Mouse (Mus musculus) forebrain, embryonic 11.5 days (tissue): ENCODE measurements around the gene Pou5f2. TPM values are rescaled to one million over a fixed set of nuclear protein-coding genes. Genes with fewer than 3 reads are reported as not detected.

ENCODE experiments used
- ATAC-seq: fragments of 200-750 bp; cut with Nextera tagmentation; replicated peaks from 2 replicates; pipeline ENCODE4 v1.8.0; 2017; ENCODE audit warnings: moderate TSS enrichment; ENCODE audit not compliant: low FRiP score
- DNase-seq: peaks from one replicate; pipeline ENCODE4 v3.0.0-alpha.2; 2017; ENCODE audit warnings: low spot score
- H3K27ac ChIP-seq: fragments of 300-500 bp; sonication (generic); 2 replicates; pipeline ENCODE4 v1.5.1; 2014; ENCODE audit warnings: low read depth, low read length
- H3K27me3 ChIP-seq: fragments of 300-500 bp; sonication (generic); 2 replicates; pipeline ENCODE4 v1.6.1; 2014; ENCODE audit warnings: mild to moderate bottlenecking, low read length, mixed read lengths; ENCODE audit not compliant: control insufficient read depth, insufficient read depth
- H3K36me3 ChIP-seq: fragments of 300-500 bp; sonication (generic); 2 replicates; pipeline ENCODE4 v1.6.1; 2014; ENCODE audit warnings: mild to moderate bottlenecking, low read length, moderate library complexity, mixed read lengths; ENCODE audit not compliant: control insufficient read depth, insufficient read depth
- H3K4me1 ChIP-seq: fragments of 300-500 bp; sonication (generic); replicated peaks from 2 replicates; pipeline ENCODE4 v1.6.1; 2014; ENCODE audit warnings: low read length, mixed read lengths; ENCODE audit not compliant: control insufficient read depth, insufficient read depth
- H3K4me2 ChIP-seq: fragments of 300-500 bp; sonication (generic); 2 replicates; pipeline ENCODE4 v1.6.1; 2014; ENCODE audit warnings: low read depth, mild to moderate bottlenecking, low read length, moderate library complexity, mixed read lengths; ENCODE audit not compliant: severe bottlenecking
- H3K4me3 ChIP-seq: fragments of 300-500 bp; sonication (generic); 2 replicates; pipeline ENCODE4 v1.5.1; 2014; ENCODE audit warnings: low read depth, low read length
- H3K9ac ChIP-seq: fragments of 300-500 bp; sonication (generic); 2 replicates; pipeline ENCODE4 v1.6.1; 2014; ENCODE audit warnings: low read length
- H3K9me3 ChIP-seq: fragments of 300-500 bp; sonication (generic); 2 replicates; pipeline ENCODE4 v1.6.1; 2016; ENCODE audit warnings: low read length, mixed read lengths; ENCODE audit not compliant: control insufficient read depth
- WGBS: fragments of 180-500 bp; shearing (Covaris S2); extraction: QIAGEN DNeasy Blood & Tissue Kit; methylation state at CpG from one replicate; pipeline ENCODE4 v1.1.7; 2014; 5-methylcytosine and 5-hydroxymethylcytosine counted together
- polyA plus RNA-seq: library from polyadenylated mRNA; unstranded; fragments of >200 nt; fragmentation: Nextera tagmentation; extraction: Ambion mirVana; gene quantifications from 2 replicates; pipeline ENCODE4 v1.2.1, GENCODE M21; 2014

Gene Pou5f2
- polyA plus RNA-seq: 1.6 and 1.9 TPM in 2 replicates

DNA sequence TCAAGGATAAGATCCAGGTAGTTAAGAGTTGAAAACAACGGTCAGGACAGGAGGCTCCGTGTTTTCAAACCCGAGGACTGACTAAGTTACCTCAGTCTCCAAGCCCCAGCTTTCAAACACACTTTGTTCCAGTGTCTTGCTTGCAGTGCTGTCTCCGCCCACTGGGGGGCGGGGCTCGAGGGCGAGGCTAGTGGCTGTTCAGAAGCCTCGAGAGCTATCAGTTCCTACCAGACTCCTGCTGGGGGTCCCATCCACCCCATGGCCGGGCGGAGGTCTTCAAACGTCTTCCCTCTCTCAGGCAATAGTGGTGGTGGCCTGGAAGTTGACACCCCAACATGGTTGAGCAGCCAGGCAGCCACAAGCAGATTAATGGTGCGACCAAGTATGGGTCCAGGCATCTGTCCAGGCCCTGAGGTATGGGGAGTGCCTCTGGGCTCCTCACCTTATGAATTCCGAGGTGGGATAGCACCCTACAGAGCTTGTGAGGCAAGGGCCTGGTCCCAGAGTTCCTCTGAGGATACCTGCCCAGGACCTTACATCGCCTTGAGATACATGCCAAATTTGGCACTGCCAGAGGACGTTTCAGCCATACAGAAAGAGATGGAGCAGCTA is at the start of gene Pou5f2:
Gene Pou5f2, plus strand, starts transcription at position 220 of the 612 bp plus-strand sequence.
- H3K9ac ChIP-seq: no peak within 1 kb of the TSS
- H3K9me3 ChIP-seq: no peaks in the 10 kb centered on the region
- ATAC-seq (peak; percentile 39; the same call in 1 of the 2 replicates), DNase-seq (no peak)
- H3K4me2 ChIP-seq: no peak within 1 kb of the TSS
- no peaks in the 10 kb centered on the region for H3K4me1 ChIP-seq
- no peaks in the 10 kb centered on the region for H3K27me3 ChIP-seq
- no peaks in the 10 kb centered on the region for H3K36me3 ChIP-seq
- H3K27ac ChIP-seq: no peak within 1 kb of the TSS
- 69% methylated on average over 15 of the region's 15 CpGs for WGBS
- no peak within 1 kb of the TSS for H3K4me3 ChIP-seq

DNA sequence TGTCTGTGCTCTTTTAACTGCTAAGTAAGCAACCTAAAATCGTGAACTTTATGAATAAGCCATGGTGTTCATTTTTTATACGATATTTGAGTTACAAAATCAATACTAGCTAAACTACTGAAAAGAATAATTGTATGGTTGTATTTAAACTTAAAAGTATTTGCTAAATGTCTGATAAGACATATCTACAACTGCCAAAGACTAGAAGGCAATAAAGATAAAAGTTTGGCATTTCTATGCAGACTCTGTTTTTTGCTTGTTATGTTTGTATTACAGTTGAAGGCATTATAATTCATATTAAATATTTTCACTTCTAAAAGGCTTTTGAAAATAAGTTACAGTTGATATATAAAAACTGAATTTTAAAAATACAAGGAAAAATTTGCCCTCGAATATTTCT is 48.5 kb upstream of the Pou5f2 start:
- DNase-seq: no peak
- no peaks in the 10 kb centered on the region for H3K9me3 ChIP-seq
- no peak overlapping the region for H3K4me2 ChIP-seq
- H3K27ac ChIP-seq: no peak overlapping the region
- no peaks in the 10 kb centered on the region for H3K27me3 ChIP-seq
- H3K4me1 ChIP-seq: no peaks in the 10 kb centered on the region
- no peak overlapping the region for H3K9ac ChIP-seq
- no peak overlapping the region for H3K4me3 ChIP-seq
- no peaks in the 10 kb centered on the region for H3K36me3 ChIP-seq
- 83% methylated on average over 3 of the region's 3 CpGs for WGBS
- ATAC-seq: no peak

DNA sequence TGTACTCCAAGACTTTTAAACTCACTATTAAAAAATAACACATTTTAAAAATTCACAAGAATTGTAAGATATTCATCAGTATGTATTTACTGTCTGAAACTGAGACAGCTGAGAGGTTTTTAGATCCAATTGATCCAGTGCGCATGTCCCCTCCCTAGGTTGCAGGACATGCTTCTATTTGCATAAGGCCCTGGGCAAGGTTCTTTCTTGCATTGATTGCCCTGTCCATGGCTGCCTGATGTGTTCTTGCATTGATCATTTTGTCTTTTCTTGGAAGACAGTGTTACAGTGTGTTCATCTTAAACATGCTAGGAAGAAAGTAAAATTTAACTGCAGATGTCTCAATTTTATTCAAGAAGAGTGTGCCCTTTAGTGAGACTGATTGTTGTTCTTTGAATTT is 47.6 kb upstream of the Pou5f2 start:
- Histone ChIP-seq H3K36me3 (no peaks in the 10 kb centered on the region), H3K27me3 (no peaks in the 10 kb centered on the region), H3K9ac (no peak overlapping the region), H3K4me1 (no peaks in the 10 kb centered on the region), H3K27ac (no peak overlapping the region), H3K4me2 (no peak overlapping the region), H3K4me3 (no peak overlapping the region), H3K9me3 (no peaks in the 10 kb centered on the region)
- DNase-seq (no peak), ATAC-seq (peak; percentile 38; the same call in 1 of the 2 replicates)
- WGBS: 64% methylated on average over 1 of the region's 1 CpGs

DNA sequence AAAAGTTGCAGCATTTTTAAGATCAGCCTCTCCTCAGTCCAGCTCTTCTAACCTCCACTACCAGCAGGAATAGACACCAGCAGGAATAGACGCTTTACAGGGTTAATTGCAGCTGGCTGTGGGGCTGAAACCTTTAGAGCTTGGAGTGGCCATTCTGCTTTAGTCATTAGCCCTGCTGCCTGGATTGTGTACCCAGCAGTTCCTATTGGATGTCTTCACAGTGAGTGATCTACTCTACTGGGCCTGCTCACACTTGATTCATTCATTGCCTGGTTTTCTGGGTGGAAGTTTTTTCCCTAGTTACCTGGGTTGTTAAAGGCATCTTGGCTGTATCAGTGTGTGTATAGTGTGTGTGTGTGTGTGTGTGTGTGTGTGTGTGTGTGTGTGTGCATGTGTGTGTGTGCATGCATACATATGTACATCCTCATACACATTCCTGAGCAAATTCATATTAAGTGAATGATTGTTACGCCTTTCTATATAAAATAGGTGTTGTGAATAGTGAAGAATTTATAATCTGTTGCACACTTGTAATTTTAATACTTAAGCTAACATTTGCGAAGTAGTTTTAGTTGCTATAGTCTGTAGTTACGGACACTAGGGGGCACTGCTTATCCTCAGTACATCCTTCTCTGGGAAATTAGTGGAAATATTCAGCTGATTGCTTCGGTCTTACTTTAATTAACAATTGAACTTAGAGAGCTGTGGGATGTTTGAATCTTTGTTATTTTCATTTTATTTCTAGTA is 42.4 kb upstream of the Pou5f2 start:
- Histone ChIP-seq H3K4me3 (no peak overlapping the region), H3K9ac (no peak overlapping the region), H3K4me1 (no peaks in the 10 kb centered on the region), H3K27ac (peak overlapping the region; percentile 51; the same call in 1 of the 2 replicates), H3K36me3 (no peaks in the 10 kb centered on the region), H3K9me3 (no peaks in the 10 kb centered on the region), H3K27me3 (no peaks in the 10 kb centered on the region), H3K4me2 (no peak overlapping the region)
- DNase-seq (peak; percentile 52), ATAC-seq (peak; percentile 88)
- WGBS: 20% methylated on average over 5 of the region's 5 CpGs

DNA sequence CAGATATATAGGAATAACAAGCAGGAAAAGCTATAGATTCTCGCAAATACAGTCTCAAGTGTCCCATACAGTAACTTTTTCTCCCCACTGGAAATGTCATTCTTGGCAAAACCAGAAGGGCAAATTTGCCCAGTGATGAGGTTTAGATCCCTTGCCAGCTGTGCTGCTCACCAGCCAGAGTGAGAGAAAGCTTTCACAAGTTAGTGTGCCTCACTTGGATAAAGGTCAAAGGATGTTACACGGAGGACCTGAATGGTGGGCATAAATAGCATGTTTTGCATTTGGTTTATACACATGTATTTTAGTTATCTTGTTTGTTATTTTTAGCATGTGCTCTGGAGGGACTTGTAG is 41.9 kb upstream of the Pou5f2 start:
- H3K9ac ChIP-seq: no peak overlapping the region
- 0 out of 2 replicates have a peak overlapping the region, but pooled peaks have one; percentile 41 for H3K27ac ChIP-seq
- no peak overlapping the region for H3K4me2 ChIP-seq
- H3K9me3 ChIP-seq: no peaks in the 10 kb centered on the region
- 60% methylated on average over 2 of the region's 2 CpGs for WGBS
- no peaks in the 10 kb centered on the region for H3K4me1 ChIP-seq
- no peak for DNase-seq
- ATAC-seq: no peak
- no peaks in the 10 kb centered on the region for H3K27me3 ChIP-seq
- H3K4me3 ChIP-seq: no peak overlapping the region
- H3K36me3 ChIP-seq: no peaks in the 10 kb centered on the region

DNA sequence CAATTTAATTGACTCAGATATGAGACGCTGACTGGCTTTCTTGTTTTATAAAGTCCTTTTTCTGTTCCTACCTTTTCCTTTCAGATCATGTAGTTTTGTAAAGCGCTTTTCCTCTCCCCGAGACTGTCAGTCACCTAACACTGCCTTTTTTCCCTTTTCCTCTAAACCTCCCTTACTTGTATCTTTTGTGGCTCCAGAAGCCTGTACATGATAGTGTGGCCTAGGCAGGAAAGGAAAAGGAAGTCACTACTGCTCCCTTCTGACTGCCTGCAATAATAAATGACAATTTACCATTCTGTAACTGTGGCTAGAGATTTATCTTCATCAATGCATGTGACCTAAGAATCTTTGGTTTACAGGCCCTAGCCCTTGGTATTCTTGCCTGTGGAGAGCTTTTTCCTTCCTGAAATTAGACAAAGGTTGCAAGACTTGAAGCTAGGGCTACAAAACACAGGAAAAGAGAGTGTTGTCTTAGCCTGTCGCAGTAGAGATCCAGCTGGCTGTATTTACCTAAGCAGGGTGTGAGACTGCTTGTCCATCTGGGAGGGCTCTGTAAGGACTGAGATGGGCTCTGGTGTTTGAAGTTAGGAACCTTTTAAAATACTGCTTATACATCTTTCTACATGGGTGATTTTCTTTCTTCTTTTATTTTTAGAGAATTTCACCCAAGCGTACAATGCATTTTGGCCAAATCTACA is 33.4 kb upstream of the Pou5f2 start:
- Histone ChIP-seq H3K27me3 (no peaks in the 10 kb centered on the region), H3K9ac (no peak overlapping the region), H3K4me2 (no peak overlapping the region), H3K9me3 (no peaks in the 10 kb centered on the region), H3K4me3 (no peak overlapping the region), H3K36me3 (no peaks in the 10 kb centered on the region), H3K27ac (no peak overlapping the region), H3K4me1 (no peaks in the 10 kb centered on the region)
- ATAC-seq: no peak
- DNase-seq: no peak
- WGBS: 77% methylated on average over 5 of the region's 5 CpGs

DNA sequence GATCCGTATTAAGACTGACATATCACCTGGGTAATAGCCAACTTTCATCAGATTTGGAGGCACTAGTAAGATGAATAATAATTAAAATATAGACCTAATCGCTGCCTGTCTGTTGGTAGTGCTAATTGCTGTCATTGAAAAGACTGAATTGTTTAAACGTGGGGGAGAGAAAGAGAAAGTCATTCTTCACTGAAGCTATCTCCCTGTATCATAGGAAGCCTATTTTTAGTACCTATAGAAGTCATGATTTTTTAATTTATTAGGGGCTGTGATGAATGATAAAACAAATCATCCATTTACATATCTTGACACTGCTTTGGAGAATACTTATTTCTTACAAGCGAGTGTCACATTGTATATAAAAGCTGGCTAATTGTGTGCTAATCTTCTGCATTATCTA is 20.1 kb upstream of the Pou5f2 start:
- no peak for DNase-seq
- Histone ChIP-seq H3K27ac (no peak overlapping the region), H3K36me3 (no peaks in the 10 kb centered on the region), H3K27me3 (no peaks in the 10 kb centered on the region), H3K4me3 (no peak overlapping the region), H3K4me2 (no peak overlapping the region), H3K9me3 (no peaks in the 10 kb centered on the region), H3K9ac (no peak overlapping the region), H3K4me1 (0 out of 2 replicates have a peak, but pooled peaks cover 1% of the 10 kb centered on the region)
- no peak for ATAC-seq
- 59% methylated on average over 4 of the region's 4 CpGs for WGBS

DNA sequence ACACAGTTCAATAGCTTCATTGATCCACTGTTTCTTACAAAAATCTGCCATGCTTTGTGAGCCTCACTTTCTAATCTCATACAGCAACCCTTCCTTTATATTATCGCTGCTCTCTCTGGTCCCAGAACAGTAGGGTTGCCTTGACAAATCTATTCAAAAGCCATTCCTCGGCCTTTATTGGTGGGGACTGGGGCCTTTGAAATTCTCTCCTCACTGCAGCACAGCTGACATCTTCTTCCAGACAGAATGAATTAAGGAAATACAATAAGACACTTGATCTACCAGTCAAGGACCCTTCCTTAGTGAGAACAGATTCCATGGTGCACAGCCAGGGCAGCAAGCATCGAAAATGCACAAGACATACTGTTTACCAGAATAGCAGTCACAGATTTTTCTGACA is 19.4 kb upstream of the Pou5f2 start:
- no peak overlapping the region for H3K4me3 ChIP-seq
- no peak overlapping the region for H3K27ac ChIP-seq
- H3K4me2 ChIP-seq: no peak overlapping the region
- WGBS: 5% methylated on average over 3 of the region's 3 CpGs
- no peaks in the 10 kb centered on the region for H3K27me3 ChIP-seq
- no peaks in the 10 kb centered on the region for H3K9me3 ChIP-seq
- H3K36me3 ChIP-seq: no peaks in the 10 kb centered on the region
- H3K9ac ChIP-seq: no peak overlapping the region
- 0 out of 2 replicates have a peak, but pooled peaks cover 1% of the 10 kb centered on the region for H3K4me1 ChIP-seq
- peak; percentile 82 for ATAC-seq
- no peak for DNase-seq
